Mouse (Mus musculus) Patski (cell line): ENCODE measurements around the gene Npas3. TPM values are rescaled to one million over a fixed set of nuclear protein-coding genes. Genes with fewer than 3 reads are reported as not detected.

Source experiments
- ATAC-seq: fragments of 100-300 bp; one replicate; pipeline ENCODE4 v1.8.0; 2021
- CTCF ChIA-PET: fragments of 350-600 bp; sonication (Branson Sonifier 250); formaldehyde crosslinking; loops from one replicate; lab custom pipeline; 2022; ENCODE audit warnings: inconsistent platforms; lab: Charles Lee
- POLR2A ChIA-PET: fragments of 350-600 bp; sonication (Branson Sonifier 250); formaldehyde crosslinking; loops from one replicate; lab custom pipeline; 2022; ENCODE audit warnings: antibody characterized with exemption, inconsistent platforms; lab: Charles Lee
- DNase-seq: peaks from one replicate; pipeline ENCODE4 v3.0.0-alpha.2; 2011; ENCODE audit warnings: low read depth, low spot score
- H3K27me3 ChIP-seq: fragments of 371-371 bp; one replicate; pipeline ENCODE4 v1.5.1; 2021
- CTCF ChIP-seq: fragments of 100-300 bp; IDR thresholded peaks from one replicate; pipeline ENCODE4 v1.5.1; 2021
- in situ Hi-C: fragments of 300-500 bp; cut with MboI; formaldehyde crosslinking; loops from 3 replicates; pipeline ENCODE4 v1.11.1; 2018; ENCODE audit warnings: low pct_unique_long_range_greater_than_20kb, mixed read lengths
- polyA plus RNA-seq: library from polyadenylated mRNA; unstranded; gene quantifications from one replicate; pipeline ENCODE4 v1.2.3, GENCODE M21; 2021

The Npas3 gene
- polyA plus RNA-seq, 1 experiment from 2014 or later = 0.08 TPM

DNA sequence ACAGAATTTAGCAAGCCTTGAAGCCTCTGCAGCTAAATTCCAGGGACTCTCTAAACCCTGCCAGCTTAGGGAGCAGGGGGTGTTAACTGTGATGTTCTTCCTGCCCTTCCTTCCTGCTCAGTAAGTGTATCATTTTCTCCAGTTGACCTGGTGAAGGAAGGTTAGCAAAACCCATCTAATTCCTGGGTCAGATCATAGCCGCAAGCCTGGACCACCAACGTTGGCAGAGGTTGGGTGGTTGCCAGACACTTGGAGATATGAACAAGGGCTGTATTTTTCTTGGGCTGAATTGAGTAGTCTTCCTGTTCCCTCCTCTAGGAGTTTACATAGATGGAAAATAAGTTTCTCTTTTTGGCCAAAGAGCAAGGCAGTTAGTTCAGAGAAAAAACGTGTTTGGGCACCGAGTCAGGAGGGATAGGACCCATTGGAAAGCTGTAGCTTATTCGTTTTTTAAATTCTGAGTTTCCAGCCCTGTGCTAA, 79.8 kb downstream of the Npas3 start:
- H3K27me3 ChIP-seq = no peaks in the 10 kb centered on the region
- TF ChIP-seq CTCF = no peak
- in situ Hi-C loops = no loop called here
- peak; percentile 17 for DNase-seq
- ATAC-seq = peak; percentile 26
- ChIA-PET CTCF (no interaction called here), POLR2A (no interaction called here)

DNA sequence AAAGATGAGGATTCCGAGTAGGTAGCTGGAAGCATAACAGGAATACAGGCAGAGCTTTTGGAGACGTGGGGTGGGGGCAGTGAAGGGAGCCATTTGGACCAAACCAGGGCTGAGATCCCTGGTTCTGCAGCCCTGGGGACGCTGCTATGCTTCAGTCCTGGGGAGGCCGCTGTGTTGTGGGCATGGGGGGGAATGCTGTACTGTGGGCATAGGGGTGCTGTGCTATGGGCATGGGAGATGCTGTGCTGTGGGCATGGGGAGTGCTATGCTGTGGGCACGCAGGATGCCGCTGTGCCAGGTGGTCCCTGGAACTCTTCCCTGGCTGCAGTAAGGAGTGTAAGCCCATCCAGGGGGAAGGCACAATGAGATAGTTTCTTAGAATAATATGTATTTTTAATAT, 81.7 kb downstream of the Npas3 start:
- H3K27me3 ChIP-seq = no peaks in the 10 kb centered on the region
- DNase-seq (no peak), ATAC-seq (no peak)
- TF ChIP-seq CTCF = no peak
- ChIA-PET POLR2A (no interaction called here), CTCF (no interaction called here)
- in situ Hi-C loops = no loop called here

DNA sequence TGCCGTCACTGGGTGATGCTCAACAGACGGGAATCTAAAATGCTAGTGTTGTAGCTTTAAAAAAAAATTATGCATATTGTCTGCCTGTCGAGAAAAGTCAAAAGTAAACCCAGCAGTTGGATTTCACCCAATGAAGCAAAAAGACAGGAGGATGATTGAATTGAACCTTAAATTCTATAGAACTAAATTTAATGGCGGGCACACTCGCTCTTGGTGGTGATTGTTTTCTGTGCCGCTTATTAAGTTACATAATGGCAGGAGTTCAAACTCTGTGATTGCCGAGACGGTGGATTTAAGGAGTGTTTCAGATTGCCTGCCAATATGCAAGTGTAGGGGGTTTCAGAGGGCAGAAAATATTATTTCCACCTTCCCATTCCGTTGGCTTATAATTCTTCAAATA, 82.9 kb downstream of the Npas3 start:
- DNase-seq (no peak), ATAC-seq (no peak)
- ChIA-PET CTCF (no interaction called here), POLR2A (no interaction called here)
- in situ Hi-C loops = no loop called here
- TF ChIP-seq CTCF = no peak
- no peaks in the 10 kb centered on the region for H3K27me3 ChIP-seq

- POLR2A ChIA-PET = no interaction called here
- H3K27me3 ChIP-seq = no peaks in the 10 kb centered on the region
- no peak for DNase-seq
- in situ Hi-C loops = no loop called here
- TF ChIP-seq CTCF = no peak
- CTCF ChIA-PET = no interaction called here
- no peak for ATAC-seq
These were observed 83.3 kb downstream of the Npas3 start for GRCm38 (mm10) chr12:53331800-53332199.

GRCm38 (mm10) chr12:53333251-53333650, 84.8 kb downstream of the Npas3 start:
- DNase-seq = no peak
- TF ChIP-seq CTCF = no peak
- in situ Hi-C loops = no loop called here
- no peak for ATAC-seq
- no peaks in the 10 kb centered on the region for H3K27me3 ChIP-seq
- ChIA-PET CTCF (no interaction called here), POLR2A (no interaction called here)

DNA sequence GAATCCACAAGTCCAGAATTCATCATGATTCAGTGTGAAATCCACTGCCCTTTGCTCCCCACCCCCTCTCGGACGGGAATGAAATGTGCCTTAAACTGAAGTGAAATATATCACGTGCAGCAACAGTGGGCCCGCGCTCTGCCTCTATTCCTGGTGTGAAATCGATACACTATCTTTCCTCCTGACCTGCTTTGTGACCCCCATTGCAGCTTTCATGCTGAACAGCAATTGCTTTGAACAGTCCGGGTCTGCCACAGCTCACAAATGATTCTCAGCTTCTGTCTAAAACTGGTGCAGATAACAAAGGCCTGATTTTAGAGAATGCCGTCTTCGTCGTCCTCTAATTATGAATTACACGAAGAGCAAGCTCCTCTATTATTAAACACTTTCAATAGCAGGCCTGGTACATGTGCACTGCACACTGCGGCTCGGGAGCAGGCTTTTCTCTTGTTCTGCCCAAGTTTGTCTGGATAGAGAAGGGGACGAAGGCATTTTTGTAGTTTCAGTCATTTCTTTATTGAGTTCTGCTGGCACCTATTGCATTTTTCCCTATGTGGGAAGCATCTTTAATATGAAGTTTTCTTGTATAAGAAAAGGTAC, 90.0 kb downstream of the Npas3 start:
- ATAC-seq (no peak), DNase-seq (no peak)
- ChIA-PET CTCF (no interaction called here), POLR2A (no interaction called here)
- TF ChIP-seq CTCF = no peak
- in situ Hi-C loops = no loop called here
- no peaks in the 10 kb centered on the region for H3K27me3 ChIP-seq

GRCm38 (mm10) chr12:53342741-53343140, 94.3 kb downstream of the Npas3 start:
- ATAC-seq = no peak
- in situ Hi-C loops = no loop called here
- ChIA-PET POLR2A (no interaction called here), CTCF (interaction anchor here (1.0 kb wide), 1 partner anchor 419 kb away, joined by 3 read pairs; no protein-coding TSS in a partner anchor)
- peak; percentile 11 for TF ChIP-seq CTCF
- H3K27me3 ChIP-seq = no peaks in the 10 kb centered on the region
- DNase-seq = no peak

DNA sequence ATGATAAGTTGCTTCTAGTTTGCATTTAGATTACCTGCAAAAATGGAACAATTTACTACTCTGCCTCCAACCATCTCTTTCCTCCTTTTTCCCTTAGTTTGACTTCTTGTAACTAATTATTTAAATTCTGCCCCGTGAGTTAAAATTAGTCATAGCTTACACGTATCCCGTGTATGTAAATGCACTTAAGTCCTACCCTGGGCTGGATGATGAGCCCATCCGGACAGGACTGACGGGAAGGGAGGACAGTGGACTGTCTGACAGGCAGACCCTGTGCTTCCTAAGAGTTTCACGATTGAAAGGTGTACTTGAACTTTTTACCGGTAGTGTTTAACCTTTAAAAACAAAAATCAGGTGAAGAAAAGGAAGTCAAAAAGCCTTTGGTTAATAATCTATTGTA, 103.4 kb downstream of the Npas3 start:
- in situ Hi-C loops = no loop called here
- ATAC-seq = no peak
- no peak for DNase-seq
- ChIA-PET POLR2A (no interaction called here), CTCF (no interaction called here)
- no peak for TF ChIP-seq CTCF
- no peaks in the 10 kb centered on the region for H3K27me3 ChIP-seq

GRCm38 (mm10) chr12:53365751-53366150, 117.3 kb downstream of the Npas3 start:
- no peak for ATAC-seq
- ChIA-PET POLR2A (no interaction called here), CTCF (no interaction called here)
- no peak for TF ChIP-seq CTCF
- no peaks in the 10 kb centered on the region for H3K27me3 ChIP-seq
- in situ Hi-C loops = no loop called here
- DNase-seq = no peak

DNA sequence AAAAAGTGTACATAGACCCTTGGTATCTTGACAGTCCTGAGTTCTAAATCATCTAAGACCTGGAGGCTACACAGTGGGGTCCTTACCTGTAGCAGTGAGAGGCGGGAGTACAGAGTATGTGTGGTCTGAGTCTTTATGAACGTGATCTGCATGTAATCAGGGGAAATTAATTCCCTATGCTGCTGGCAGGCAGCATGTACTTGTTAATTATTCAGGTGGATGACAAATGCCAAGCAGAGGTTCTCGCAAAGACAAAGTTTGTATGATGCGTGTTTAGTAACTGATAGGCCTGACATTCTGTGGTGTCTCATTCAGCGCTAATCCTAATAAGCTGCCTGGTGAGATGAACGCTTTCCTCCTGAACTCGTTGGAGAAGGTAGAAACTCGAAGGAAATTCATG, 136.4 kb downstream of the Npas3 start:
- ChIA-PET CTCF (no interaction called here), POLR2A (no interaction called here)
- DNase-seq = no peak
- in situ Hi-C loops = no loop called here
- H3K27me3 ChIP-seq = no peaks in the 10 kb centered on the region
- no peak for TF ChIP-seq CTCF
- ATAC-seq = no peak

- ChIA-PET POLR2A (no interaction called here), CTCF (interaction anchor here (1.6 kb wide), 1 partner anchor 12 kb away, joined by 3 read pairs; no protein-coding TSS in a partner anchor)
- no peak for ATAC-seq
- in situ Hi-C loops = no loop called here
- no peak for TF ChIP-seq CTCF
- no peaks in the 10 kb centered on the region for H3K27me3 ChIP-seq
- DNase-seq = no peak
These were observed 157.4 kb downstream of the Npas3 start for GRCm38 (mm10) chr12:53405856-53406255.

DNA sequence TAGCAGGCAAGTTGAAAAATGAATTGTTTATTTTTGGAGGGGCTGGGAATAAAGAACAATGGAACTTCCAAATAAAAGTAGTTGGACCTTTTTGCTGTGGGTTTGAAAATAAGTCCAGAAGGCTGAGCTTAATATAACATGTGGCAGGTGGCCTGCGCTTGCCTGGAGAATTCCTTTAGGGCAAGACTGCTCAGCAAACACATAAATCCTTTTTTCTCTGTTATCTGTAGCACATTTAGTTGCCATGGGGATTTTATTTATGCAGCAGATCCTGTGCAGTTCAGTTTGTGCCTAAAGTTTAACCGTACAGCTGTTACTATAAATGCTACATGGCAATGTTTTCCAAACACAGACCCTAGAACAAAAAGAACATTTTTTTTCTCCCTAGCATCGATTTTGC, 159.3 kb downstream of the Npas3 start:
- no peaks in the 10 kb centered on the region for H3K27me3 ChIP-seq
- POLR2A ChIA-PET = no interaction called here
- ATAC-seq = no peak
- TF ChIP-seq CTCF = no peak
- CTCF ChIA-PET = no interaction called here
- no peak for DNase-seq
- in situ Hi-C loops = no loop called here
